Comparison of ENCODE assay signal across 13 mouse cellular contexts in the genomic region with DNA sequence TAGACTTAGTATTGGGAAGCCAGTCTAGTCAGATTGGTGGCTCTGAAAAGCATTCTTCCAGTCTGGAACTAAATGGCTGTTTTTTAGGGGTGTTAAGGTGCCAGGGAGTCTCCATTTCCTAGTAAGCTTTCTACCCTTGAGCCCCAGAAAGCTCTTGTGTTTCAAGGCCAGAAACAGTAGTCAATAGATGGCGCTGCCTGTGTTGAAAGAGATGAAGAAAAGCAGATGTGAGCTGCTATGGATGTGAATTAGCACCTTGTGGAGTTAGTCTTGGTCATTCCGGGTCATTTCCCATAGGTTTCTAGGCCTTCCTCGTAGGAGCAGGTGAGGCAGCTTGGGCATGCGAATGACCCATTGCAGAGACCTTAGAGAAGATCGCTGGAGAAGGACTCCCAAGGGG. TPM values are rescaled to one million over a fixed set of nuclear protein-coding genes. Genes with fewer than 3 reads are reported as not detected.
DNase-seq lines count a peak whose midpoint lies in the region; ATAC-seq and TF ChIP-seq lines count a peak whose summit lies in the region.
"Had no signal": no experiment of that assay in that cellular context is flagged by ENCODE, and none has a peak within 500 bp of the region (broad histone marks: within the 10 kb centered on the region; RNA-seq: fewer than 3 reads in every experiment).

No protein-coding gene starts in this region.

- WGBS in lung, embryonic 14.5 days = 68% methylated on average over 5 of the region's 5 CpGs
- WGBS in embryonic facial prominence, embryonic 10.5 days = 71% methylated on average over 5 of the region's 5 CpGs
- WGBS in liver, postnatal 0 days (ENCODE audit: insufficient replicate concordance) = 78% methylated on average over 5 of the region's 5 CpGs

- H3K4me2 ChIP-seq in lung, embryonic 14.5 days = peak overlapping the region; percentile 88; the same call in 1 of the 2 replicates
- 0 out of 2 replicates have a peak overlapping the region, but pooled peaks have one; percentile 84 for H3K4me2 ChIP-seq in liver, postnatal 0 days (ENCODE audit: low read depth, low read length)

- H3K27me3 ChIP-seq in lung, embryonic 14.5 days (ENCODE audit: insufficient read depth, low read length) = no peaks in the 10 kb centered on the region
- H3K27me3 ChIP-seq in embryonic facial prominence, embryonic 10.5 days (replicated peaks; ENCODE audit: low read depth, poor library complexity, severe bottlenecking) = no peaks in the 10 kb centered on the region
- no peaks in the 10 kb centered on the region for H3K27me3 ChIP-seq in liver, postnatal 0 days (ENCODE audit: insufficient read depth, low read length)
- H3K27me3 ChIP-seq: embryonic facial prominence, embryonic 15.5 days had no signal

- TF ChIP-seq CTCF in lung, embryonic 14.5 days (IDR thresholded peaks at IDR 0.05; ENCODE audit: low read depth) = no peak
- peak; percentile 52 for TF ChIP-seq CTCF in liver, postnatal 0 days (IDR thresholded peaks at IDR 0.05; ENCODE audit: low read depth)

- no peaks in the 10 kb centered on the region for H3K9me3 ChIP-seq in lung, embryonic 14.5 days (ENCODE audit: low read depth, low read length)
- no peaks in the 10 kb centered on the region for H3K9me3 ChIP-seq in embryonic facial prominence, embryonic 10.5 days
- no peaks in the 10 kb centered on the region for H3K9me3 ChIP-seq in liver, postnatal 0 days (ENCODE audit: low read length)
- H3K9me3 ChIP-seq: embryonic facial prominence, embryonic 15.5 days had no signal

- ATAC-seq in lung, embryonic 14.5 days (ENCODE audit: insufficient read depth) = no peak
- no peak for ATAC-seq in liver, postnatal 0 days

- intact Hi-C loops in gastrocnemius, postnatal 14 days (cut with DNase I; ENCODE audit: low total_unique reads) = no loop called here

- H3K9ac ChIP-seq in lung, embryonic 14.5 days = no peak overlapping the region
- H3K9ac ChIP-seq in liver, postnatal 0 days (replicated peaks) = no peak overlapping the region
- H3K9ac ChIP-seq: embryonic facial prominence, embryonic 15.5 days had no signal

- DNase-seq in embryo, embryonic 10 days (ENCODE audit: low spot score) = peak; percentile 55
- no peak for DNase-seq in embryo, embryonic 9.5 days (ENCODE audit: extremely low spot score)
- DNase-seq in lung, embryonic 14.5 days = peak; percentile 46
- DNase-seq in lung, postnatal 4 days = no peak
- no peak for DNase-seq in embryonic facial prominence, embryonic 10.5 days (ENCODE audit: low spot score)
- peak; percentile 12 for DNase-seq in liver, postnatal 0 days
- DNase-seq in kidney, postnatal 25 days = no peak
- DNase-seq in gastrocnemius, postnatal 14 days = no peak
- DNase-seq: adrenal gland, postnatal 36 days; B cell, adult 2 months; heart, postnatal 4 days; thymus, postnatal 4 days had no signal

- no peak overlapping the region for H3K27ac ChIP-seq in lung, embryonic 14.5 days (ENCODE audit: low read depth)
- H3K27ac ChIP-seq in embryonic facial prominence, embryonic 10.5 days (replicated peaks) = no peak overlapping the region
- H3K27ac ChIP-seq in liver, postnatal 0 days (ENCODE audit: low read depth) = no peak overlapping the region
- H3K27ac ChIP-seq: embryonic facial prominence, embryonic 15.5 days had no signal

- H3K36me3 ChIP-seq in lung, embryonic 14.5 days (ENCODE audit: insufficient read depth) = peaks cover 30% of the 10 kb centered on the region
- peaks cover 44% of the 10 kb centered on the region for H3K36me3 ChIP-seq in embryonic facial prominence, embryonic 10.5 days (replicated peaks)
- peaks cover 28% of the 10 kb centered on the region for H3K36me3 ChIP-seq in liver, postnatal 0 days (replicated peaks; ENCODE audit: insufficient read depth, low read length)

- H3K4me1 ChIP-seq in lung, embryonic 14.5 days (ENCODE audit: insufficient read depth) = peaks cover 12% of the 10 kb centered on the region
- peaks cover 19% of the 10 kb centered on the region for H3K4me1 ChIP-seq in embryonic facial prominence, embryonic 10.5 days
- peaks cover 5% of the 10 kb centered on the region for H3K4me1 ChIP-seq in liver, postnatal 0 days (ENCODE audit: insufficient read depth)

- no peak overlapping the region for H3K4me3 ChIP-seq in lung, embryonic 14.5 days (ENCODE audit: low read depth, low read length)
- H3K4me3 ChIP-seq in embryonic facial prominence, embryonic 10.5 days = peak overlapping the region; percentile 78; the same call in 1 of the 2 replicates
- no peak overlapping the region for H3K4me3 ChIP-seq in liver, postnatal 0 days (ENCODE audit: low read depth, low read length)

- no peak for TF ChIP-seq EP300 in liver, postnatal 0 days (IDR thresholded peaks at IDR 0.05; ENCODE audit: low read depth)

RNA-seq across cellular contexts. Expression of gene Ddx11, which starts 1.9 kb away (rescaled TPM):
- 25.7 and 29.6 TPM in 2 replicates for polyA plus RNA-seq in lung, embryonic 14.5 days (2014; fragmentation: Nextera tagmentation; extraction: Ambion mirVana)
- 37.5 and 41.8 TPM in 2 replicates for polyA plus RNA-seq in embryonic facial prominence, embryonic 10.5 days (2016; fragmentation: Nextera tagmentation; extraction: Ambion mirVana)
- polyA plus RNA-seq in liver, postnatal 0 days (2015; fragmentation: Nextera tagmentation; extraction: Ambion mirVana) = 1.9 and 2.0 TPM in 2 replicates
- 1 to 10 TPM in 1 of 2 experiments, under 1 TPM in 1; 0.80 to 1.3 TPM for total RNA-seq in gastrocnemius, postnatal 14 days (2021)

RNA-seq across cellular contexts. Expression of gene Washc1, which starts 13.9 kb away (rescaled TPM):
- 31.5 and 33.4 TPM in 2 replicates for polyA plus RNA-seq in lung, embryonic 14.5 days (2014; fragmentation: Nextera tagmentation; extraction: Ambion mirVana)
- 32.6 and 34.0 TPM in 2 replicates for polyA plus RNA-seq in embryonic facial prominence, embryonic 10.5 days (2016; fragmentation: Nextera tagmentation; extraction: Ambion mirVana)
- polyA plus RNA-seq in liver, postnatal 0 days (2015; fragmentation: Nextera tagmentation; extraction: Ambion mirVana) = 12.0 and 13.2 TPM in 2 replicates
- total RNA-seq in gastrocnemius, postnatal 14 days (2021) = 10 to 100 TPM; 12.2 to 15.2 TPM

RNA-seq across cellular contexts. Expression of gene Ndufv2, which starts 23.9 kb away (rescaled TPM):
- 322 and 337 TPM in 2 replicates for polyA plus RNA-seq in lung, embryonic 14.5 days (2014; fragmentation: Nextera tagmentation; extraction: Ambion mirVana)
- 302 and 311 TPM in 2 replicates for polyA plus RNA-seq in embryonic facial prominence, embryonic 10.5 days (2016; fragmentation: Nextera tagmentation; extraction: Ambion mirVana)
- 286 and 297 TPM in 2 replicates for polyA plus RNA-seq in liver, postnatal 0 days (2015; fragmentation: Nextera tagmentation; extraction: Ambion mirVana)
- 100 to 1,000 TPM; 640 to 730 TPM for total RNA-seq in gastrocnemius, postnatal 14 days (2021)

RNA-seq across cellular contexts. Expression of gene Ankrd12, which starts 48.3 kb away (rescaled TPM):
- polyA plus RNA-seq in lung, embryonic 14.5 days (2014; fragmentation: Nextera tagmentation; extraction: Ambion mirVana) = 17.9 and 19.6 TPM in 2 replicates
- 16.1 and 19.2 TPM in 2 replicates for polyA plus RNA-seq in embryonic facial prominence, embryonic 10.5 days (2016; fragmentation: Nextera tagmentation; extraction: Ambion mirVana)
- 7.9 and 8.2 TPM in 2 replicates for polyA plus RNA-seq in liver, postnatal 0 days (2015; fragmentation: Nextera tagmentation; extraction: Ambion mirVana)
- total RNA-seq in gastrocnemius, postnatal 14 days (2021) = 10 to 100 TPM; 10.6 TPM

Comparison
In these comparisons a context has a peak if more than half of its experiments do, and no peak if none do; other contexts are left out.
1. DNase-seq: peak in embryo, embryonic 10 days (single experiment), lung, embryonic 14.5 days (single experiment) and liver, postnatal 0 days (single experiment); none in embryo, embryonic 9.5 days (single experiment), lung, postnatal 4 days (0 of 2), embryonic facial prominence, embryonic 10.5 days (single experiment), kidney, postnatal 25 days (0 of 2) and gastrocnemius, postnatal 14 days (single experiment).